12 mouse cellular contexts compared by ENCODE assay signal in genomic region chr11:117249282-117249984, GRCm38 (mm10). TPM values are rescaled to one million over a fixed set of nuclear protein-coding genes. Genes with fewer than 3 reads are reported as not detected.
DNase-seq lines count a peak whose midpoint lies in the region; ATAC-seq lines count a peak whose summit lies in the region.
"Had no signal": no experiment of that assay in that cellular context is flagged by ENCODE, and none has a peak within 500 bp of the region (broad histone marks: within the 10 kb centered on the region; RNA-seq: fewer than 3 reads in every experiment).

No protein-coding gene starts in this region.

- H3K4me3 ChIP-seq in forebrain, embryonic 16.5 days (replicated peaks; ENCODE audit: low read length), result no peak overlapping the region
- H3K4me3 ChIP-seq in midbrain, embryonic 14.5 days (replicated peaks; ENCODE audit: low read depth, low read length), result no peak overlapping the region
- H3K4me3 ChIP-seq: lung, embryonic 15.5 days; neural tube, embryonic 12.5 days had no signal

- peak overlapping the region; percentile 59 for H3K27ac ChIP-seq in forebrain, embryonic 16.5 days (ENCODE audit: low read length)
- H3K27ac ChIP-seq in midbrain, embryonic 14.5 days (replicated peaks; ENCODE audit: low read depth, low read length), result peak overlapping the region; percentile 53
- H3K27ac ChIP-seq: lung, embryonic 15.5 days; neural tube, embryonic 12.5 days had no signal

- no peak overlapping the region for H3K9ac ChIP-seq in forebrain, embryonic 16.5 days (replicated peaks; ENCODE audit: low read depth, low read length)
- H3K9ac ChIP-seq in midbrain, embryonic 14.5 days (replicated peaks; ENCODE audit: low read length), result 0 out of 2 replicates have a peak overlapping the region, but pooled peaks have one; percentile 12
- H3K9ac ChIP-seq: lung, embryonic 15.5 days; neural tube, embryonic 12.5 days had no signal

- H3K9me3 ChIP-seq in forebrain, embryonic 16.5 days (ENCODE audit: control insufficient read depth, low read length), result no peaks in the 10 kb centered on the region
- no peaks in the 10 kb centered on the region for H3K9me3 ChIP-seq in midbrain, embryonic 14.5 days (ENCODE audit: control insufficient read depth, low read length)
- H3K9me3 ChIP-seq: lung, embryonic 15.5 days; neural tube, embryonic 12.5 days had no signal

- DNase-seq in cerebellum, postnatal 14 days, result peak; percentile 51 to 66
- DNase-seq in cerebellum, adult 18-20 months, result no peak
- peak; percentile 50 to 59 for DNase-seq in kidney, postnatal 4 days
- no peak for DNase-seq in kidney, adult 9 months
- no peak for DNase-seq in midbrain, embryonic 14.5 days
- DNase-seq in right cerebral cortex, postnatal 36 days (ENCODE audit: low spot score in 2 of 2), result no peak
- DNase-seq in gastrocnemius, postnatal 36 days, result no peak
- DNase-seq: gastrocnemius, postnatal 14 days; layer of hippocampus, postnatal 36 days had no signal

- H3K4me2 ChIP-seq in forebrain, embryonic 16.5 days (ENCODE audit: low read length), result no peak overlapping the region
- no peak overlapping the region for H3K4me2 ChIP-seq in midbrain, embryonic 14.5 days (ENCODE audit: low read length)
- H3K4me2 ChIP-seq: lung, embryonic 15.5 days; neural tube, embryonic 12.5 days had no signal

- H3K36me3 ChIP-seq in forebrain, embryonic 16.5 days (ENCODE audit: control insufficient read depth, insufficient read depth), result no peaks in the 10 kb centered on the region
- H3K36me3 ChIP-seq in midbrain, embryonic 14.5 days (ENCODE audit: control insufficient read depth, insufficient read depth, low read length), result no peaks in the 10 kb centered on the region
- H3K36me3 ChIP-seq: lung, embryonic 15.5 days; neural tube, embryonic 12.5 days had no signal

- no peaks in the 10 kb centered on the region for H3K27me3 ChIP-seq in forebrain, embryonic 16.5 days (replicated peaks; ENCODE audit: control insufficient read depth, insufficient read depth, low read length)
- H3K27me3 ChIP-seq in midbrain, embryonic 14.5 days (ENCODE audit: control insufficient read depth, insufficient read depth, low read length), result no peaks in the 10 kb centered on the region
- H3K27me3 ChIP-seq: lung, embryonic 15.5 days; neural tube, embryonic 12.5 days had no signal

- 0 out of 2 replicates have a peak, but pooled peaks have one; percentile 32 for ATAC-seq in forebrain, embryonic 16.5 days
- no peak for ATAC-seq in midbrain, embryonic 14.5 days (ENCODE audit: low FRiP score, low TSS enrichment)

- intact Hi-C loops in gastrocnemius, postnatal 36 days (cut with DNase I), result no loop called here

- peaks cover 24% of the 10 kb centered on the region for H3K4me1 ChIP-seq in forebrain, embryonic 16.5 days (replicated peaks; ENCODE audit: control insufficient read depth, insufficient read depth, low read length)
- peaks cover 16% of the 10 kb centered on the region for H3K4me1 ChIP-seq in midbrain, embryonic 14.5 days (ENCODE audit: control insufficient read depth, insufficient read depth, low read length)

- 71% methylated on average over 18 of the region's 18 CpGs for WGBS in forebrain, embryonic 16.5 days
- WGBS in midbrain, embryonic 14.5 days, result 63% methylated on average over 18 of the region's 18 CpGs

RNA-seq across cellular contexts. Expression of gene Sept9, which starts 50.0 kb away (rescaled TPM):
- 120 and 128 TPM in 2 replicates for polyA plus RNA-seq in forebrain, embryonic 16.5 days (2015; fragmentation: Nextera tagmentation; extraction: Ambion mirVana)
- 91.8 and 97.4 TPM in 2 replicates for polyA plus RNA-seq in midbrain, embryonic 14.5 days (2014; fragmentation: Nextera tagmentation; extraction: Ambion mirVana)
- 10 to 100 TPM; 11.3 to 14.2 TPM for total RNA-seq in gastrocnemius, postnatal 36 days (2021)

Comparison
In these comparisons a context has a peak if more than half of its experiments do, and no peak if none do; other contexts are left out.
1. DNase-seq: peak in cerebellum, postnatal 14 days (2 of 2) and kidney, postnatal 4 days (2 of 2); none in cerebellum, adult 18-20 months (0 of 2), kidney, adult 9 months (single experiment), midbrain, embryonic 14.5 days (single experiment), right cerebral cortex, postnatal 36 days (0 of 2) and gastrocnemius, postnatal 36 days (0 of 2).